Mouse (Mus musculus) stomach, postnatal 0 days (tissue): ENCODE data around the gene Egfem1.

Experiments used
- CTCF ChIP-seq: IDR thresholded peaks from 2 replicates; pipeline ENCODE4 v1.5.1; 2016; ENCODE audit warnings: antibody characterized with exemption, low read depth, mild to moderate bottlenecking, moderate library complexity
- EP300 ChIP-seq: optimal IDR thresholded peaks from 2 replicates; pipeline ENCODE3; 2016; ENCODE audit warnings: antibody characterized with exemption

- no peak for TF ChIP-seq CTCF
- no peak for TF ChIP-seq EP300
These were observed 264.0 kb downstream of the Egfem1 start for GRCm38 (mm10) chr3:29345805-29346204.
